Mouse (Mus musculus) lung, embryonic 16.5 days (tissue): ENCODE results near the gene Rnf220. TPM values are rescaled to one million over a fixed set of nuclear protein-coding genes. Genes with fewer than 3 reads are reported as not detected.
A peak's percentile ranks its signal among the peaks of the same experiment; 100 is the strongest.

Experiments
- ATAC-seq: fragments of 200-750 bp; cut with Nextera tagmentation; 2 replicates; pipeline ENCODE4 v1.8.0; 2017; ENCODE audit warnings: low read depth, mild to moderate bottlenecking, moderate library complexity
- H3K27ac ChIP-seq: fragments of 300-500 bp; sonication (generic); 2 replicates; pipeline ENCODE4 v1.5.1; 2014; ENCODE audit warnings: mild to moderate bottlenecking, control low read depth, low read length
- H3K27me3 ChIP-seq: fragments of 300-500 bp; sonication (generic); 2 replicates; pipeline ENCODE4 v1.6.1; 2014; ENCODE audit warnings: low read depth, low read length, mixed read lengths; ENCODE audit not compliant: control insufficient read depth, insufficient read depth
- H3K36me3 ChIP-seq: fragments of 300-500 bp; sonication (generic); 2 replicates; pipeline ENCODE4 v1.6.1; 2014; ENCODE audit warnings: low read length; ENCODE audit not compliant: control insufficient read depth, insufficient read depth
- H3K4me1 ChIP-seq: fragments of 300-500 bp; sonication (generic); replicated peaks from 2 replicates; pipeline ENCODE4 v1.6.1; 2014; ENCODE audit warnings: low read length, mixed read lengths; ENCODE audit not compliant: control insufficient read depth, insufficient read depth
- H3K4me2 ChIP-seq: fragments of 300-500 bp; sonication (generic); 2 replicates; pipeline ENCODE4 v1.6.1; 2014; ENCODE audit warnings: low read depth, low read length, control low read depth
- H3K4me3 ChIP-seq: fragments of 300-500 bp; sonication (generic); 2 replicates; pipeline ENCODE4 v1.5.1; 2014; ENCODE audit warnings: mild to moderate bottlenecking, low read length, control low read depth
- H3K9ac ChIP-seq: fragments of 300-500 bp; sonication (generic); 2 replicates; pipeline ENCODE4 v1.6.1; 2014; ENCODE audit warnings: low read length, control low read depth
- H3K9me3 ChIP-seq: fragments of 300-500 bp; sonication (generic); 2 replicates; pipeline ENCODE4 v1.6.1; 2016; ENCODE audit warnings: low read length; ENCODE audit not compliant: control insufficient read depth
- WGBS: fragments of 180-500 bp; shearing (Covaris S2); extraction: QIAGEN DNeasy Blood & Tissue Kit; methylation state at CpG from one replicate; pipeline ENCODE4 v1.1.7; 2014; 5-methylcytosine and 5-hydroxymethylcytosine counted together
- polyA plus RNA-seq: library from polyadenylated mRNA; unstranded; fragments of >200 nt; fragmentation: Nextera tagmentation; extraction: Ambion mirVana; gene quantifications from 2 replicates; pipeline ENCODE4 v1.2.1, GENCODE M21; 2015

Rnf220 gene
- polyA plus RNA-seq, 1 experiment from 2014 or later, result 61.5 TPM

GRCm38 (mm10) chr4:117253218-117254016 lies 243.4 kb downstream of the Rnf220 start:
- peaks cover 10% of the 10 kb centered on the region for H3K4me1 ChIP-seq
- H3K4me3 ChIP-seq, result no peak overlapping the region
- no peak overlapping the region for H3K4me2 ChIP-seq
- H3K27ac ChIP-seq, result peak overlapping the region; percentile 47; the same call in 1 of the 2 replicates
- no peaks in the 10 kb centered on the region for H3K27me3 ChIP-seq
- no peaks in the 10 kb centered on the region for H3K36me3 ChIP-seq
- H3K9me3 ChIP-seq, result no peaks in the 10 kb centered on the region
- no peak for ATAC-seq
- WGBS, result 60% methylated on average over 12 of the region's 12 CpGs
- no peak overlapping the region for H3K9ac ChIP-seq

- no peak overlapping the region for H3K9ac ChIP-seq
- no peaks in the 10 kb centered on the region for H3K9me3 ChIP-seq
- WGBS, result 89% methylated on average over 5 of the region's 5 CpGs
- ATAC-seq, result no peak
- no peaks in the 10 kb centered on the region for H3K27me3 ChIP-seq
- H3K36me3 ChIP-seq, result no peaks in the 10 kb centered on the region
- peak overlapping the region; percentile 80 for H3K4me3 ChIP-seq
- peak overlapping the region; percentile 69 for H3K4me2 ChIP-seq
- peaks cover 10% of the 10 kb centered on the region for H3K4me1 ChIP-seq
- H3K27ac ChIP-seq, result peak overlapping the region; percentile 47
Measured at GRCm38 (mm10) chr4:117252755-117253154, 244.1 kb downstream of the Rnf220 start.

- Histone ChIP-seq H3K4me1 (peaks cover 10% of the 10 kb centered on the region), H3K36me3 (no peaks in the 10 kb centered on the region), H3K27ac (peak overlapping the region; percentile 88), H3K9ac (peak overlapping the region; percentile 79), H3K9me3 (no peaks in the 10 kb centered on the region), H3K27me3 (no peaks in the 10 kb centered on the region), H3K4me2 (peak overlapping the region; percentile 69), H3K4me3 (peak overlapping the region; percentile 80)
- 20% methylated on average over 5 of the region's 5 CpGs for WGBS
- peak; percentile 46 for ATAC-seq
Measured at GRCm38 (mm10) chr4:117252351-117252750, 244.5 kb downstream of the Rnf220 start.

- peak within 1 kb of the TSS; percentile 88 for H3K27ac ChIP-seq
- under 1% methylated on average over 42 of the region's 43 CpGs for WGBS
- H3K9me3 ChIP-seq, result no peaks in the 10 kb centered on the region
- H3K4me3 ChIP-seq, result peak within 1 kb of the TSS; percentile 80
- H3K4me1 ChIP-seq, result peaks cover 10% of the 10 kb centered on the region
- H3K9ac ChIP-seq, result peak within 1 kb of the TSS; percentile 79
- H3K4me2 ChIP-seq, result peak within 1 kb of the TSS; percentile 69
- H3K27me3 ChIP-seq, result no peaks in the 10 kb centered on the region
- H3K36me3 ChIP-seq, result no peaks in the 10 kb centered on the region
- peak; percentile 99 for ATAC-seq
Measured at GRCm38 (mm10) chr4:117251801-117252316, 245.0 kb downstream of the Rnf220 start, which contains the start of the genes Tmem53 and Armh1. Gene Tmem53, plus strand, starts transcription at chr4:117251951. Gene Armh1, minus strand, starts transcription at chr4:117252125.

- Histone ChIP-seq H3K4me3 (peak overlapping the region; percentile 80), H3K4me1 (peaks cover 10% of the 10 kb centered on the region), H3K9ac (no peak overlapping the region), H3K36me3 (no peaks in the 10 kb centered on the region), H3K9me3 (no peaks in the 10 kb centered on the region), H3K4me2 (peak overlapping the region; percentile 69), H3K27ac (no peak overlapping the region), H3K27me3 (no peaks in the 10 kb centered on the region)
- no peak for ATAC-seq
- 67% methylated on average over 1 of the region's 1 CpGs for WGBS
Measured at GRCm38 (mm10) chr4:117250982-117251381, 245.9 kb downstream of the Rnf220 start.

- 45% methylated on average over 6 of the region's 6 CpGs for WGBS
Measured at GRCm38 (mm10) chr4:117240867-117241266, 256.0 kb downstream of the Rnf220 start.

GRCm38 (mm10) chr4:117239153-117239552 lies 257.7 kb downstream of the Rnf220 start:
- peak; percentile 56; the same call in 1 of the 2 replicates for ATAC-seq
- no peaks in the 10 kb centered on the region for H3K27me3 ChIP-seq
- H3K36me3 ChIP-seq, result no peaks in the 10 kb centered on the region
- peaks cover 15% of the 10 kb centered on the region for H3K4me1 ChIP-seq
- WGBS, result 22% methylated on average over 2 of the region's 2 CpGs
- H3K4me2 ChIP-seq, result no peak overlapping the region
- no peak overlapping the region for H3K9ac ChIP-seq
- peak overlapping the region; percentile 50 for H3K27ac ChIP-seq
- no peaks in the 10 kb centered on the region for H3K9me3 ChIP-seq
- H3K4me3 ChIP-seq, result no peak overlapping the region

More at GRCm38 (mm10) chr4:117240867-117241266, 256.0 kb downstream of the Rnf220 start:
- Histone ChIP-seq H3K27me3 (no peaks in the 10 kb centered on the region), H3K4me3 (no peak overlapping the region), H3K4me2 (no peak overlapping the region), H3K27ac (peak overlapping the region; percentile 12; the same call in 1 of the 2 replicates), H3K9ac (no peak overlapping the region), H3K9me3 (no peaks in the 10 kb centered on the region), H3K4me1 (peaks cover 9% of the 10 kb centered on the region), H3K36me3 (no peaks in the 10 kb centered on the region)
- ATAC-seq, result no peak

GRCm38 (mm10) chr4:117235822-117236221 lies 261.0 kb downstream of the Rnf220 start:
- Histone ChIP-seq H3K36me3 (no peaks in the 10 kb centered on the region), H3K27me3 (no peaks in the 10 kb centered on the region), H3K4me3 (no peak overlapping the region), H3K9me3 (no peaks in the 10 kb centered on the region), H3K4me2 (no peak overlapping the region), H3K9ac (no peak overlapping the region), H3K27ac (peak overlapping the region; percentile 44), H3K4me1 (peaks cover 13% of the 10 kb centered on the region)
- peak; percentile 45; the same call in 1 of the 2 replicates for ATAC-seq
- WGBS, result 31% methylated on average over 4 of the region's 4 CpGs

- no peak for ATAC-seq
- WGBS, result 65% methylated on average over 7 of the region's 7 CpGs
Measured at GRCm38 (mm10) chr4:117234166-117234741, 262.6 kb downstream of the Rnf220 start.

More at GRCm38 (mm10) chr4:117234166-117234741, 262.6 kb downstream of the Rnf220 start:
- Histone ChIP-seq H3K27me3 (no peaks in the 10 kb centered on the region), H3K27ac (no peak overlapping the region), H3K9ac (no peak overlapping the region), H3K4me3 (no peak overlapping the region), H3K4me1 (peaks cover 10% of the 10 kb centered on the region), H3K36me3 (no peaks in the 10 kb centered on the region), H3K9me3 (no peaks in the 10 kb centered on the region), H3K4me2 (no peak overlapping the region)
